Mouse (Mus musculus) lung, embryonic 16.5 days (tissue): ENCODE measurements at regions not wholly inside any gene's neighbourhood (a gene's known extent, or its start where the extent isn't known, plus 50 kb on each side); places are given as distances from the start of the nearest gene placed in this dataset.

Experiments
- ATAC-seq: fragments of 200-750 bp; cut with Nextera tagmentation; 2 replicates; pipeline ENCODE4 v1.8.0; 2017; ENCODE audit warnings: low read depth, mild to moderate bottlenecking, moderate library complexity
- H3K27ac ChIP-seq: fragments of 300-500 bp; sonication (generic); 2 replicates; pipeline ENCODE4 v1.5.1; 2014; ENCODE audit warnings: mild to moderate bottlenecking, control low read depth, low read length
- H3K27me3 ChIP-seq: fragments of 300-500 bp; sonication (generic); 2 replicates; pipeline ENCODE4 v1.6.1; 2014; ENCODE audit warnings: low read depth, low read length, mixed read lengths; ENCODE audit not compliant: control insufficient read depth, insufficient read depth
- H3K36me3 ChIP-seq: fragments of 300-500 bp; sonication (generic); 2 replicates; pipeline ENCODE4 v1.6.1; 2014; ENCODE audit warnings: low read length; ENCODE audit not compliant: control insufficient read depth, insufficient read depth
- H3K4me1 ChIP-seq: fragments of 300-500 bp; sonication (generic); replicated peaks from 2 replicates; pipeline ENCODE4 v1.6.1; 2014; ENCODE audit warnings: low read length, mixed read lengths; ENCODE audit not compliant: control insufficient read depth, insufficient read depth
- H3K4me2 ChIP-seq: fragments of 300-500 bp; sonication (generic); 2 replicates; pipeline ENCODE4 v1.6.1; 2014; ENCODE audit warnings: low read depth, low read length, control low read depth
- H3K4me3 ChIP-seq: fragments of 300-500 bp; sonication (generic); 2 replicates; pipeline ENCODE4 v1.5.1; 2014; ENCODE audit warnings: mild to moderate bottlenecking, low read length, control low read depth
- H3K9ac ChIP-seq: fragments of 300-500 bp; sonication (generic); 2 replicates; pipeline ENCODE4 v1.6.1; 2014; ENCODE audit warnings: low read length, control low read depth
- H3K9me3 ChIP-seq: fragments of 300-500 bp; sonication (generic); 2 replicates; pipeline ENCODE4 v1.6.1; 2016; ENCODE audit warnings: low read length; ENCODE audit not compliant: control insufficient read depth
- WGBS: fragments of 180-500 bp; shearing (Covaris S2); extraction: QIAGEN DNeasy Blood & Tissue Kit; methylation state at CpG from one replicate; pipeline ENCODE4 v1.1.7; 2014; 5-methylcytosine and 5-hydroxymethylcytosine counted together

- H3K27me3 ChIP-seq: no peaks in the 10 kb centered on the region
- H3K4me2 ChIP-seq: no peak overlapping the region
- H3K9ac ChIP-seq: no peak overlapping the region
- no peak for ATAC-seq
- no peaks in the 10 kb centered on the region for H3K36me3 ChIP-seq
- no peaks in the 10 kb centered on the region for H3K4me1 ChIP-seq
- no peak overlapping the region for H3K27ac ChIP-seq
- no peaks in the 10 kb centered on the region for H3K9me3 ChIP-seq
- no peak overlapping the region for H3K4me3 ChIP-seq
Observed at GRCm38 (mm10) chr2:108584799-108585198, 695.7 kb upstream of the Kif18a start.

GRCm38 (mm10) chr2:108593555-108593954, 687.0 kb upstream of the Kif18a start:
- Histone ChIP-seq H3K4me3 (no peak overlapping the region), H3K36me3 (no peaks in the 10 kb centered on the region), H3K4me2 (no peak overlapping the region), H3K9ac (no peak overlapping the region), H3K27ac (no peak overlapping the region), H3K9me3 (no peaks in the 10 kb centered on the region), H3K4me1 (no peaks in the 10 kb centered on the region), H3K27me3 (no peaks in the 10 kb centered on the region)
- ATAC-seq: no peak
- 81% methylated on average over 3 of the region's 3 CpGs for WGBS

GRCm38 (mm10) chr2:108600346-108600745, 680.2 kb upstream of the Kif18a start:
- ATAC-seq: no peak
- Histone ChIP-seq H3K36me3 (no peaks in the 10 kb centered on the region), H3K4me1 (no peaks in the 10 kb centered on the region), H3K4me2 (no peak overlapping the region), H3K4me3 (no peak overlapping the region), H3K27me3 (no peaks in the 10 kb centered on the region), H3K9me3 (no peaks in the 10 kb centered on the region), H3K27ac (no peak overlapping the region), H3K9ac (no peak overlapping the region)
- WGBS: 24% methylated on average over 1 of the region's 1 CpGs

- Histone ChIP-seq H3K27me3 (no peaks in the 10 kb centered on the region), H3K27ac (no peak overlapping the region), H3K4me3 (no peak overlapping the region), H3K36me3 (no peaks in the 10 kb centered on the region), H3K9ac (no peak overlapping the region), H3K4me1 (peaks cover 5% of the 10 kb centered on the region), H3K9me3 (no peaks in the 10 kb centered on the region), H3K4me2 (no peak overlapping the region)
- ATAC-seq: no peak
Observed at GRCm38 (mm10) chr2:108619580-108619979, 661.0 kb upstream of the Kif18a start.

- no peak overlapping the region for H3K27ac ChIP-seq
- no peak overlapping the region for H3K9ac ChIP-seq
- ATAC-seq: peak; percentile 92
- H3K36me3 ChIP-seq: no peaks in the 10 kb centered on the region
- no peaks in the 10 kb centered on the region for H3K9me3 ChIP-seq
- 16% methylated on average over 4 of the region's 4 CpGs for WGBS
- H3K27me3 ChIP-seq: no peaks in the 10 kb centered on the region
- no peak overlapping the region for H3K4me3 ChIP-seq
- no peak overlapping the region for H3K4me2 ChIP-seq
- H3K4me1 ChIP-seq: peaks cover 5% of the 10 kb centered on the region
Observed at GRCm38 (mm10) chr2:108622367-108623162, 658.0 kb upstream of the Kif18a start.

GRCm38 (mm10) chr2:108635644-108636043, 644.9 kb upstream of the Kif18a start:
- no peak overlapping the region for H3K9ac ChIP-seq
- H3K9me3 ChIP-seq: no peaks in the 10 kb centered on the region
- H3K4me1 ChIP-seq: no peaks in the 10 kb centered on the region
- no peak overlapping the region for H3K27ac ChIP-seq
- no peaks in the 10 kb centered on the region for H3K27me3 ChIP-seq
- WGBS: 78% methylated on average over 4 of the region's 4 CpGs
- no peak for ATAC-seq
- no peak overlapping the region for H3K4me2 ChIP-seq
- no peak overlapping the region for H3K4me3 ChIP-seq
- no peaks in the 10 kb centered on the region for H3K36me3 ChIP-seq

- Histone ChIP-seq H3K4me1 (no peaks in the 10 kb centered on the region), H3K27me3 (no peaks in the 10 kb centered on the region), H3K9ac (no peak overlapping the region), H3K9me3 (no peaks in the 10 kb centered on the region), H3K4me2 (no peak overlapping the region), H3K4me3 (no peak overlapping the region), H3K36me3 (no peaks in the 10 kb centered on the region), H3K27ac (no peak overlapping the region)
- ATAC-seq: no peak
- WGBS: 37% methylated on average over 4 of the region's 4 CpGs
Observed at GRCm38 (mm10) chr2:108660697-108661388, 619.7 kb upstream of the Kif18a start.

GRCm38 (mm10) chr2:108677777-108678380, 602.7 kb upstream of the Kif18a start:
- no peaks in the 10 kb centered on the region for H3K4me1 ChIP-seq
- no peaks in the 10 kb centered on the region for H3K9me3 ChIP-seq
- no peak overlapping the region for H3K9ac ChIP-seq
- H3K4me2 ChIP-seq: no peak overlapping the region
- H3K27ac ChIP-seq: no peak overlapping the region
- 50% methylated on average over 2 of the region's 2 CpGs for WGBS
- no peaks in the 10 kb centered on the region for H3K36me3 ChIP-seq
- no peaks in the 10 kb centered on the region for H3K27me3 ChIP-seq
- H3K4me3 ChIP-seq: no peak overlapping the region
- ATAC-seq: no peak

- Histone ChIP-seq H3K27me3 (no peaks in the 10 kb centered on the region), H3K9ac (no peak overlapping the region), H3K27ac (no peak overlapping the region), H3K36me3 (no peaks in the 10 kb centered on the region), H3K4me3 (no peak overlapping the region), H3K4me2 (no peak overlapping the region), H3K9me3 (no peaks in the 10 kb centered on the region), H3K4me1 (no peaks in the 10 kb centered on the region)
- WGBS: 62% methylated on average over 3 of the region's 3 CpGs
- no peak for ATAC-seq
Observed at GRCm38 (mm10) chr2:108681574-108681973, 599.0 kb upstream of the Kif18a start.
